Mouse (Mus musculus) heart, adult 9 months (tissue): ENCODE results near the gene Fam173a.
"Not testable (repeated sequence)": the region's sequence is repeated elsewhere in the genome, so short reads cannot be mapped to it uniquely, and the experiment has no call there.

ENCODE experiments used
- DNase-seq, 2 experiments: peaks; one replicate each; pipeline ENCODE4 v3.0.0; 2022; ENCODE audit warnings: low spot score in 2 of 2

Fam173a gene

GRCm38 (mm10) chr17:25761561-25761970 is 31.1 kb downstream of the Fam173a start:
- DNase-seq: no peak

GRCm38 (mm10) chr17:25760148-25760547 is 32.6 kb downstream of the Fam173a start:
- no peak for DNase-seq

- no peak for DNase-seq
Measured at GRCm38 (mm10) chr17:25757691-25758090, 35.0 kb downstream of the Fam173a start.

- no peak for DNase-seq
Measured at GRCm38 (mm10) chr17:25756378-25757242, 36.1 kb downstream of the Fam173a start.

- DNase-seq: no peak
Measured at GRCm38 (mm10) chr17:25755627-25756377, 36.9 kb downstream of the Fam173a start.

GRCm38 (mm10) chr17:25755086-25755485 is 37.6 kb downstream of the Fam173a start:
- no peak for DNase-seq

- DNase-seq: no peak
Measured at GRCm38 (mm10) chr17:25754241-25754640, 38.5 kb downstream of the Fam173a start, which contains the start of gene Msln. Msln (minus strand) TSS chr17:25754378.

- DNase-seq: no peak
Measured at GRCm38 (mm10) chr17:25751446-25751845, 41.3 kb downstream of the Fam173a start.

GRCm38 (mm10) chr17:25749314-25749713 is 43.4 kb downstream of the Fam173a start:
- DNase-seq: no peak

GRCm38 (mm10) chr17:25748238-25748637 is 44.5 kb downstream of the Fam173a start:
- no peak for DNase-seq

GRCm38 (mm10) chr17:25744311-25744710 is 48.4 kb downstream of the Fam173a start:
- DNase-seq: no peak

- DNase-seq: no peak
Measured at GRCm38 (mm10) chr17:25743831-25744230, 48.9 kb downstream of the Fam173a start.

GRCm38 (mm10) chr17:25741471-25741870 is 51.2 kb downstream of the Fam173a start:
- DNase-seq: not testable (repeated sequence)
